Mouse (Mus musculus): ENCODE results near the gene Pard3. TPM values are rescaled to one million over a fixed set of nuclear protein-coding genes. Genes with fewer than 3 reads are reported as not detected.

Gene Pard3
- polyA plus RNA-seq, 2 experiments: 39.1 to 43.3 TPM

DNA sequence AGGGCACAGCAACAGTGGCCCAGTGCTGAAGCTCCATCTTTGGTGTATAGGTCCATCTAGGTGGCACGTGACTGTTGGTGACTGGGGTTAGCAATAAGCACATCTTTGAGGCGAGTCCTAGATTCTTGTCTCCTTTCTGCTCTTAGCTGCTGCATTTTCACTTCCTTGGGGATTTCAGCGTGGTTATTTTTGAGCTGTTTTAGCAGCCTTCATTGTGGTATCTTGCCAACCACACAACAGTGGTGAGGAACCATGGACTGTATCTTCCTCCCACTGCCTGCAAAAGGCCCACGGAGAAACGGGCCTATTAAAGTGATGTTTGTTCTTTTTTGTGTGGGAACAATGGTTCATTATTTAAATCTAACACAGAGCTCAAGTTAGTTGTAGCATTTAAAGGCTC lies 363.2 kb downstream of the Pard3 start:
- no peak overlapping the region for H3K9ac ChIP-seq (ENCODE audit: low read depth, low read length, severe bottlenecking)
- DNase-seq (ENCODE audit: low spot score) (no peak), ATAC-seq (ENCODE audit: low FRiP score, low read depth) (no peak)
- H3K36me3 ChIP-seq (ENCODE audit: control insufficient read depth, insufficient read depth, low read length): peaks cover 22% of the 10 kb centered on the region
- H3K27me3 ChIP-seq (ENCODE audit: control insufficient read depth, insufficient read depth, low read length): no peaks in the 10 kb centered on the region
- no peaks in the 10 kb centered on the region for H3K9me3 ChIP-seq (ENCODE audit: control insufficient read depth, low read length)
- H3K4me2 ChIP-seq (replicated peaks; ENCODE audit: low read depth, low read length, severe bottlenecking): no peak overlapping the region
- H3K27ac ChIP-seq (replicated peaks; ENCODE audit: low read depth, low read length): no peak overlapping the region
- H3K4me3 ChIP-seq (replicated peaks; ENCODE audit: low read length): no peak overlapping the region
- 76% methylated on average over 5 of the region's 5 CpGs for WGBS
- H3K4me1 ChIP-seq (ENCODE audit: control insufficient read depth, insufficient read depth, low read length): no peaks in the 10 kb centered on the region
- no peak for TF ChIP-seq POLR2A (IDR thresholded peaks at IDR 0.05; ENCODE audit: borderline replicate concordance, extremely low read depth, insufficient read depth, insufficient read length)

DNA sequence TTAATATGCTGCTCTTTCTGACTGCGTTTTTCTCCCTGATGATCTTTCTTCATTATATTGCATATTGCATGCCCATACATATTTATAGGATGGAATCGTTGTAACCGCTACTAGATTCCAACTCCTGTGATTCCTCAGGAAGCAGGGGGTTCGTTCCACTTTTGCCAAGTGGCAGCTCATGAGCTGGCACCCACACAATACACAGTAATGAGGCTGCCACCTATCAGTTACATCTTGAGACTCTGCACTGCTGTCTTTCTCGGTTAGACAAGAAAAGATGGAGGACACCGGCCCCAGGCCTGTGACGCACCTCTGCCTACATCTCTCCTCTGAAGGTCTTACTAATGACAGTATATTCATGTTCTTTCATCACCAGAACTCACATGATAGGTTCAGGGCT lies 364.3 kb downstream of the Pard3 start:
- 88% methylated on average over 7 of the region's 7 CpGs for WGBS

GRCm38 (mm10) chr8:127431236-127431635 lies 367.5 kb downstream of the Pard3 start:
- DNase-seq (ENCODE audit: low spot score): no peak
- Histone ChIP-seq H3K27ac (replicated peaks; ENCODE audit: low read depth, low read length) (no peak overlapping the region), H3K27me3 (ENCODE audit: control insufficient read depth, insufficient read depth, low read length) (no peaks in the 10 kb centered on the region), H3K9ac (ENCODE audit: low read depth, low read length, severe bottlenecking) (no peak overlapping the region), H3K4me2 (replicated peaks; ENCODE audit: low read depth, low read length, severe bottlenecking) (no peak overlapping the region), H3K4me1 (ENCODE audit: control insufficient read depth, insufficient read depth, low read length) (no peaks in the 10 kb centered on the region), H3K4me3 (replicated peaks; ENCODE audit: low read length) (no peak overlapping the region), H3K36me3 (ENCODE audit: control insufficient read depth, insufficient read depth, low read length) (peaks cover 36% of the 10 kb centered on the region), H3K9me3 (ENCODE audit: control insufficient read depth, low read length) (no peaks in the 10 kb centered on the region)
- ATAC-seq (ENCODE audit: low FRiP score, low read depth): no peak
- TF ChIP-seq POLR2A (IDR thresholded peaks at IDR 0.05; ENCODE audit: borderline replicate concordance, extremely low read depth, insufficient read depth, insufficient read length): no peak
- 76% methylated on average over 2 of the region's 2 CpGs for WGBS

More for the DNA sequence above, 364.3 kb downstream of the Pard3 start:
- no peaks in the 10 kb centered on the region for H3K4me1 ChIP-seq (ENCODE audit: control insufficient read depth, insufficient read depth, low read length)
- no peak for TF ChIP-seq POLR2A (IDR thresholded peaks at IDR 0.05; ENCODE audit: borderline replicate concordance, extremely low read depth, insufficient read depth, insufficient read length)
- ATAC-seq (ENCODE audit: low FRiP score, low read depth) (no peak), DNase-seq (ENCODE audit: low spot score) (no peak)
- H3K27ac ChIP-seq (replicated peaks; ENCODE audit: low read depth, low read length): no peak overlapping the region
- H3K4me3 ChIP-seq (replicated peaks; ENCODE audit: low read length): no peak overlapping the region
- no peaks in the 10 kb centered on the region for H3K9me3 ChIP-seq (ENCODE audit: control insufficient read depth, low read length)
- no peak overlapping the region for H3K4me2 ChIP-seq (replicated peaks; ENCODE audit: low read depth, low read length, severe bottlenecking)
- no peak overlapping the region for H3K9ac ChIP-seq (ENCODE audit: low read depth, low read length, severe bottlenecking)
- no peaks in the 10 kb centered on the region for H3K27me3 ChIP-seq (ENCODE audit: control insufficient read depth, insufficient read depth, low read length)
- H3K36me3 ChIP-seq (ENCODE audit: control insufficient read depth, insufficient read depth, low read length): peaks cover 29% of the 10 kb centered on the region

DNA sequence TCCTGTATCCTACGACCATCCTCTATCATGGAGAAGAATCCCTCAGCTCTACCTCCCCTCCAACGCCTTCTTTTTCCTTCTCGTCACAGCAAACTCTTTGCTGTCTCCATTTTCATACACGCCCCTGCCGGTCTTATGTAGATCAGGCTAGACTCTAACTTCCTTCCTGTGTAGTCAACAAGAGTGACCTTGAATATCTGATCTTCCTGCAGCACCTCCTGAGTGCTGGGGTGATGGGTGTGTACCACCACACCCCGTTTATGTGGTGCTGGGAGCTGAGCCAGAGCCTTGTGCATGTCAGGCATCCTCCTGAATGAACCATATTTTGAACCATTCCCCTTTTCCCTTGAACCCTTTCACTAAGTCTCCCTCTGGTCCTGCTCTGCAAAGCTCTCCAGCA lies 372.3 kb downstream of the Pard3 start:
- H3K36me3 ChIP-seq (ENCODE audit: control insufficient read depth, insufficient read depth, low read length): peaks cover 18% of the 10 kb centered on the region; the same call in 1 of the 2 replicates
- no peak for TF ChIP-seq POLR2A (IDR thresholded peaks at IDR 0.05; ENCODE audit: borderline replicate concordance, extremely low read depth, insufficient read depth, insufficient read length)
- no peak for ATAC-seq (ENCODE audit: low FRiP score, low read depth)
- 92% methylated on average over 6 of the region's 6 CpGs for WGBS
- DNase-seq (ENCODE audit: low spot score): no peak
- H3K4me2 ChIP-seq (replicated peaks; ENCODE audit: low read depth, low read length, severe bottlenecking): no peak overlapping the region
- H3K27ac ChIP-seq (replicated peaks; ENCODE audit: low read depth, low read length): no peak overlapping the region
- no peak overlapping the region for H3K9ac ChIP-seq (ENCODE audit: low read depth, low read length, severe bottlenecking)
- no peaks in the 10 kb centered on the region for H3K9me3 ChIP-seq (ENCODE audit: control insufficient read depth, low read length)
- H3K4me3 ChIP-seq (replicated peaks; ENCODE audit: low read length): no peak overlapping the region
- no peaks in the 10 kb centered on the region for H3K27me3 ChIP-seq (ENCODE audit: control insufficient read depth, insufficient read depth, low read length)
- H3K4me1 ChIP-seq (ENCODE audit: control insufficient read depth, insufficient read depth, low read length): peaks cover 22% of the 10 kb centered on the region

GRCm38 (mm10) chr8:127437613-127438235 lies 374.0 kb downstream of the Pard3 start:
- Histone ChIP-seq H3K4me1 (ENCODE audit: control insufficient read depth, insufficient read depth, low read length) (peaks cover 22% of the 10 kb centered on the region), H3K9me3 (ENCODE audit: control insufficient read depth, low read length) (no peaks in the 10 kb centered on the region), H3K4me3 (replicated peaks; ENCODE audit: low read length) (no peak overlapping the region), H3K27me3 (ENCODE audit: control insufficient read depth, insufficient read depth, low read length) (no peaks in the 10 kb centered on the region), H3K9ac (ENCODE audit: low read depth, low read length, severe bottlenecking) (no peak overlapping the region), H3K27ac (replicated peaks; ENCODE audit: low read depth, low read length) (no peak overlapping the region), H3K4me2 (replicated peaks; ENCODE audit: low read depth, low read length, severe bottlenecking) (no peak overlapping the region), H3K36me3 (ENCODE audit: control insufficient read depth, insufficient read depth, low read length) (peaks cover 10% of the 10 kb centered on the region; the same call in 1 of the 2 replicates)
- TF ChIP-seq POLR2A (IDR thresholded peaks at IDR 0.05; ENCODE audit: borderline replicate concordance, extremely low read depth, insufficient read depth, insufficient read length): no peak
- DNase-seq (ENCODE audit: low spot score) (no peak), ATAC-seq (ENCODE audit: low FRiP score, low read depth) (no peak)
- 52% methylated on average over 5 of the region's 5 CpGs for WGBS
